In the genomic region with DNA sequence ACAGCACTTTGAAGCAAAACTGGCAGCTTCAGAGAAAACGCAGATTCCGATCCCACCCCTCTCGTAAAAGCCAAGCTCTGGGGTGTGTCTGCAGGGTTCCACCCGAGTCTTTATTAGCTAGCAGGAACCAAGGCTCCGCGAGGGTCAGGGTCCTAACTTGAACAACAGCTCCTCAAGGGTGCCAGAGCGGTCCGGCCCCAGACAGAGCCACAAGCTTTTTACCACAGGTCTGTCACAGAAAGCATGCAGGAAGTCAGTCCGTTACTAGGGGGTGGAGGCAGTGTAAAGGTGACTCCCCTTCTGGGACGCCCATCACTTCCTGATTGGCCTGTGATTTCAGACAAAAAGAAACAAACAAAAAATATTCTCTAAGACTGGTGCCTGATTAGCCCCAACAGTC, we compare ENCODE assay signal across 7 mouse cellular contexts. TPM values are rescaled to one million over a fixed set of nuclear protein-coding genes. Genes with fewer than 3 reads are reported as not detected.
DNase-seq lines count a peak whose midpoint lies in the region; ATAC-seq lines count a peak whose summit lies in the region.

No protein-coding gene starts in this region.

- peak; percentile 82 for DNase-seq in CD4-positive, CD25-positive, alpha-beta regulatory T cell, adult 2 months (ENCODE audit: low read depth, low spot score)
- DNase-seq in MN1 (ENCODE audit: low spot score), result peak; percentile 50
- DNase-seq in limb, embryonic 11.5 days (ENCODE audit: low spot score), result no peak
- DNase-seq in midbrain, embryonic 14.5 days, result no peak
- DNase-seq in gastrocnemius, postnatal 4 days (ENCODE audit: low spot score in 2 of 2), result no peak
- DNase-seq in urinary bladder, adult 2 months (ENCODE audit: low spot score), result no peak

- no peak overlapping the region for H3K27ac ChIP-seq in heart, embryonic 15.5 days
- no peak overlapping the region for H3K27ac ChIP-seq in limb, embryonic 11.5 days (replicated peaks; ENCODE audit: low read depth, low read length)
- no peak overlapping the region for H3K27ac ChIP-seq in midbrain, embryonic 14.5 days (replicated peaks; ENCODE audit: low read depth, low read length)

- peaks cover 36% of the 10 kb centered on the region for H3K4me1 ChIP-seq in heart, embryonic 15.5 days (replicated peaks)
- peaks cover 20% of the 10 kb centered on the region for H3K4me1 ChIP-seq in limb, embryonic 11.5 days (ENCODE audit: control insufficient read depth, insufficient read depth, low read length)
- H3K4me1 ChIP-seq in midbrain, embryonic 14.5 days (ENCODE audit: control insufficient read depth, insufficient read depth, low read length), result peaks cover 14% of the 10 kb centered on the region

- H3K9me3 ChIP-seq in heart, embryonic 15.5 days (replicated peaks), result no peaks in the 10 kb centered on the region
- H3K9me3 ChIP-seq in limb, embryonic 11.5 days (ENCODE audit: control insufficient read depth, low read length), result peaks cover 3% of the 10 kb centered on the region; the same call in 1 of the 2 replicates
- no peaks in the 10 kb centered on the region for H3K9me3 ChIP-seq in midbrain, embryonic 14.5 days (ENCODE audit: control insufficient read depth, low read length)

- 12% methylated on average over 10 of the region's 10 CpGs for WGBS in heart, embryonic 15.5 days
- 10% methylated on average over 10 of the region's 10 CpGs for WGBS in limb, embryonic 11.5 days
- WGBS in midbrain, embryonic 14.5 days, result 18% methylated on average over 10 of the region's 10 CpGs

- H3K36me3 ChIP-seq in heart, embryonic 15.5 days, result 0 out of 2 replicates have a peak, but pooled peaks cover 3% of the 10 kb centered on the region
- H3K36me3 ChIP-seq in limb, embryonic 11.5 days (ENCODE audit: control insufficient read depth, insufficient read depth, low read length), result no peaks in the 10 kb centered on the region; the same call in 1 of the 2 replicates
- H3K36me3 ChIP-seq in midbrain, embryonic 14.5 days (ENCODE audit: control insufficient read depth, insufficient read depth, low read length), result no peaks in the 10 kb centered on the region

- peaks cover 56% of the 10 kb centered on the region for H3K27me3 ChIP-seq in heart, embryonic 15.5 days
- peaks cover 62% of the 10 kb centered on the region for H3K27me3 ChIP-seq in limb, embryonic 11.5 days (ENCODE audit: control insufficient read depth, insufficient read depth, low read length)
- H3K27me3 ChIP-seq in midbrain, embryonic 14.5 days (ENCODE audit: control insufficient read depth, insufficient read depth, low read length), result peaks cover 97% of the 10 kb centered on the region

- H3K4me2 ChIP-seq in heart, embryonic 15.5 days, result peak overlapping the region; percentile 80
- H3K4me2 ChIP-seq in limb, embryonic 11.5 days (ENCODE audit: low read depth, severe bottlenecking), result peak overlapping the region; percentile 81
- H3K4me2 ChIP-seq in midbrain, embryonic 14.5 days (ENCODE audit: low read length), result peak overlapping the region; percentile 84; the same call in 1 of the 2 replicates

- peak overlapping the region; percentile 62 for H3K9ac ChIP-seq in heart, embryonic 15.5 days
- H3K9ac ChIP-seq in limb, embryonic 11.5 days (ENCODE audit: low read length), result no peak overlapping the region
- H3K9ac ChIP-seq in midbrain, embryonic 14.5 days (replicated peaks; ENCODE audit: low read length), result no peak overlapping the region

- ATAC-seq in heart, embryonic 15.5 days (replicated peaks; ENCODE audit: insufficient number of reproducible peaks, insufficient read depth, low FRiP score, low read depth), result no peak
- ATAC-seq in limb, embryonic 11.5 days (ENCODE audit: insufficient number of reproducible peaks, low FRiP score, low TSS enrichment, low read depth), result no peak
- no peak for ATAC-seq in midbrain, embryonic 14.5 days (ENCODE audit: low FRiP score, low TSS enrichment)

- peak overlapping the region; percentile 79 for H3K4me3 ChIP-seq in heart, embryonic 15.5 days
- peak overlapping the region; percentile 63 for H3K4me3 ChIP-seq in limb, embryonic 11.5 days (ENCODE audit: low read depth, low read length)
- peak overlapping the region; percentile 52; the same call in 1 of the 2 replicates for H3K4me3 ChIP-seq in midbrain, embryonic 14.5 days (replicated peaks; ENCODE audit: low read depth, low read length)

RNA-seq across cellular contexts. Expression of a gene that starts 0.7 kb away (rescaled TPM):
- 3.1 and 4.5 TPM in 2 replicates for polyA plus RNA-seq in heart, embryonic 15.5 days (2015; fragmentation: Nextera tagmentation; extraction: Ambion mirVana)
- polyA plus RNA-seq in limb, embryonic 11.5 days (2014; fragmentation: Nextera tagmentation; extraction: Ambion mirVana), result 1.2 and 1.3 TPM in 2 replicates
- polyA plus RNA-seq in midbrain, embryonic 14.5 days (2014; fragmentation: Nextera tagmentation; extraction: Ambion mirVana), result 0.72 and 0.96 TPM in 2 replicates
- 1 to 10 TPM; 2.2 to 2.7 TPM for total RNA-seq in gastrocnemius, postnatal 4 days (2021)
- 9.1 and 9.5 TPM in 2 replicates for polyA plus RNA-seq in urinary bladder, adult 2 months (2012; rRNA removed)

RNA-seq across cellular contexts. Expression of a gene that starts 0.7 kb away (rescaled TPM):
- polyA plus RNA-seq in heart, embryonic 15.5 days (2015; fragmentation: Nextera tagmentation; extraction: Ambion mirVana), result 17.9 and 24.0 TPM in 2 replicates
- polyA plus RNA-seq in limb, embryonic 11.5 days (2014; fragmentation: Nextera tagmentation; extraction: Ambion mirVana), result 11.1 and 13.6 TPM in 2 replicates
- polyA plus RNA-seq in midbrain, embryonic 14.5 days (2014; fragmentation: Nextera tagmentation; extraction: Ambion mirVana), result 13.5 and 15.0 TPM in 2 replicates
- total RNA-seq in gastrocnemius, postnatal 4 days (2021), result 10 to 100 TPM in 1 of 2 experiments, 1 to 10 TPM in 1; 6.6 to 10.2 TPM
- 15.1 and 15.8 TPM in 2 replicates for polyA plus RNA-seq in urinary bladder, adult 2 months (2012; rRNA removed)

RNA-seq across cellular contexts. Expression of a gene that starts 4.5 kb away (rescaled TPM):
- polyA plus RNA-seq in heart, embryonic 15.5 days (2015; fragmentation: Nextera tagmentation; extraction: Ambion mirVana), result 0.13 and 0.30 TPM in 2 replicates
- not detected in 2 replicates for polyA plus RNA-seq in limb, embryonic 11.5 days (2014; fragmentation: Nextera tagmentation; extraction: Ambion mirVana)
- 0.14 and 0.35 TPM in 2 replicates for polyA plus RNA-seq in midbrain, embryonic 14.5 days (2014; fragmentation: Nextera tagmentation; extraction: Ambion mirVana)
- total RNA-seq in gastrocnemius, postnatal 4 days (2021), result under 1 TPM; 0.21 to 0.29 TPM
- 4.8 TPM in 2 replicates for polyA plus RNA-seq in urinary bladder, adult 2 months (2012; rRNA removed)

RNA-seq across cellular contexts. Expression of a gene that starts 10.2 kb away (rescaled TPM):
- 13.6 and 17.6 TPM in 2 replicates for polyA plus RNA-seq in heart, embryonic 15.5 days (2015; fragmentation: Nextera tagmentation; extraction: Ambion mirVana)
- polyA plus RNA-seq in limb, embryonic 11.5 days (2014; fragmentation: Nextera tagmentation; extraction: Ambion mirVana), result 2.4 and 3.4 TPM in 2 replicates
- 3.2 and 5.6 TPM in 2 replicates for polyA plus RNA-seq in midbrain, embryonic 14.5 days (2014; fragmentation: Nextera tagmentation; extraction: Ambion mirVana)
- total RNA-seq in gastrocnemius, postnatal 4 days (2021), result 10 to 100 TPM; 14.9 to 15.3 TPM
- 34.1 and 34.5 TPM in 2 replicates for polyA plus RNA-seq in urinary bladder, adult 2 months (2012; rRNA removed)

RNA-seq across cellular contexts. Expression of a gene that starts 10.8 kb away (rescaled TPM):
- 3.8 and 4.7 TPM in 2 replicates for polyA plus RNA-seq in heart, embryonic 15.5 days (2015; fragmentation: Nextera tagmentation; extraction: Ambion mirVana)
- 1.0 and 1.2 TPM in 2 replicates for polyA plus RNA-seq in limb, embryonic 11.5 days (2014; fragmentation: Nextera tagmentation; extraction: Ambion mirVana)
- 3.0 and 4.2 TPM in 2 replicates for polyA plus RNA-seq in midbrain, embryonic 14.5 days (2014; fragmentation: Nextera tagmentation; extraction: Ambion mirVana)
- 10 to 100 TPM; 26.5 to 27.1 TPM for total RNA-seq in gastrocnemius, postnatal 4 days (2021)
- 2.8 and 4.0 TPM in 2 replicates for polyA plus RNA-seq in urinary bladder, adult 2 months (2012; rRNA removed)

Comparison
In these comparisons a context has a peak if more than half of its experiments do, and no peak if none do; other contexts are left out.
1. DNase-seq: peak in CD4-positive, CD25-positive, alpha-beta regulatory T cell, adult 2 months (single experiment) and MN1 (single experiment); none in limb, embryonic 11.5 days (single experiment), midbrain, embryonic 14.5 days (single experiment), gastrocnemius, postnatal 4 days (0 of 2) and urinary bladder, adult 2 months (single experiment).
2. Peak in every context shown above with its lines, with median percentiles within 50 percentile points of each other: H3K4me2 ChIP-seq and H3K4me3 ChIP-seq.